Mouse (Mus musculus) ES-Bruce4 (cell line): Measurements from ENCODE around the gene Hap1. TPM values are rescaled to one million over a fixed set of nuclear protein-coding genes. Genes with fewer than 3 reads are reported as not detected.
A peak's percentile ranks its signal among the peaks of the same experiment; 100 is the strongest.

Source experiments
- H3K27ac ChIP-seq: 2 replicates; pipeline ENCODE4 v1.5.1; 2012; ENCODE audit warnings: low read length, inconsistent platforms; ENCODE audit not compliant: insufficient read depth
- H3K27me3 ChIP-seq: 2 replicates; pipeline ENCODE4 v1.6.1; 2012; ENCODE audit warnings: mild to moderate bottlenecking, low read length, inconsistent platforms; ENCODE audit not compliant: control insufficient read depth, poor library complexity, insufficient read depth, severe bottlenecking
- H3K36me3 ChIP-seq: 2 replicates; pipeline ENCODE4 v1.6.1; 2012; ENCODE audit warnings: inconsistent platforms, mild to moderate bottlenecking, low read length, moderate library complexity; ENCODE audit not compliant: control insufficient read depth, poor library complexity, insufficient read depth, severe bottlenecking
- H3K4me1 ChIP-seq: one replicate; pipeline ENCODE4 v1.8.1; 2011; ENCODE audit warnings: low read length; ENCODE audit not compliant: control insufficient read depth, insufficient read depth
- H3K4me3 ChIP-seq: 2 replicates; pipeline ENCODE4 v1.5.1; 2011; ENCODE audit warnings: low read depth, mild to moderate bottlenecking, low read length
- H3K9ac ChIP-seq: 2 replicates; pipeline ENCODE4 v1.6.1; 2012; ENCODE audit warnings: low read depth, mild to moderate bottlenecking, inconsistent platforms; ENCODE audit not compliant: poor library complexity, severe bottlenecking
- H3K9me3 ChIP-seq: replicated peaks from 2 replicates; pipeline ENCODE4 v1.6.1; 2012; ENCODE audit warnings: mild to moderate bottlenecking, low read length, inconsistent platforms; ENCODE audit not compliant: control insufficient read depth, poor library complexity, insufficient read depth, severe bottlenecking
- CTCF ChIP-seq: IDR thresholded peaks from one replicate; pipeline ENCODE4 v1.8.1; 2011; ENCODE audit warnings: low read depth, low read length
- EP300 ChIP-seq: IDR thresholded peaks from 2 replicates; pipeline ENCODE4 v1.6.1; 2011; ENCODE audit warnings: low read depth, low read length; ENCODE audit not compliant: insufficient read depth
- POLR2A ChIP-seq: IDR thresholded peaks from one replicate; pipeline ENCODE4 v1.8.1; 2011; ENCODE audit warnings: low read length; ENCODE audit not compliant: insufficient read depth
- polyA plus RNA-seq: library from polyadenylated mRNA; stranded (reverse); fragments of >200 nt; gene quantifications from 2 replicates; pipeline ENCODE4 v1.2.4, GENCODE M21; 2011; ENCODE audit warnings: low read depth; ENCODE audit not compliant: missing spikeins, insufficient read depth, insufficient read length

Hap1 gene
- polyA plus RNA-seq: 12.7 and 13.6 TPM in 2 replicates

DNA sequence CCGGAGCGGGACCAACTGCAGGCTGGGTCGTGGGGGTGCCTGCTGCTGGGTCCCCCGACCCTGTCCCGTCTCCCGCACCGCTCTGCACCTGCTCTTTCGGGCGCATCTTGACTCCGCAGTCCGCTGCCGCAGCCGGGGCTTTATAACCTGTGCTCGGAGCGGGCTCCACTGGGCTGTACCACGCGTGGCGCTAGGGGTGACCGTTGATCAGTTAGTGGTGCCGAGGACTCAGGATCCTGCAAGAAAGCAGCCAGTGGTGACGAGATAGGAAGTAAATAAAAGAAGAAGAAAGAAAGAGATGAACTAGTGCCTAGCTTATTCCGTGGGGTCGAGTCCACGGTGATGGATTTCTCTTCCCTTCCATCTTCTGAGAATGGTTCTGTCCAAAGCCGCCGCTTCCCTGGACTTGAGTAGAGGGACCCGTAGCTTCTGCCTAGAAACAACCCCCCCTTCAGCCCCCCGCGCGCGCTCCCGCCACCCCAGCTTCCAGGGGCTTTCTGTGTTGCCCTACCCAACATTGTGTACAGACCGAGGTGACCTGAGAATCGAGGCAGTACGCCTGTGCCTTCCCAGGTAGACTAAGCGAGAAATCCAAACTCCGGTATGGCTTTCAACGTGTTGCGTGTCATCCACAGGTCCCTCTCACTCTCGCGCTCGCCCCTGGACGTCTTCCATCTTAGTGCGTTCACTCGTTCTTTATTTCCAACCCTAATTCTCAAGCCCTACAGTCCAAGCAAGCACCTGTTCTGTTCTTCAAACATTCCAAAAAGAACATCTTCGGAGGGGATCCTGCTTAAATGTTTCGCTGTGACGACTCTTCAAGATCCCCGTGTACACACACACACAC is at the start of gene Hap1:
TSS of gene Hap1 (minus strand) at position 157 of the 847 bp plus-strand sequence.
- H3K4me1 ChIP-seq: peaks cover 6% of the 10 kb centered on the region
- TF ChIP-seq EP300: no peak
- peak; percentile 72 for TF ChIP-seq POLR2A
- no peaks in the 10 kb centered on the region for H3K27me3 ChIP-seq
- H3K4me3 ChIP-seq: peak within 1 kb of the TSS; percentile 93
- no peak within 1 kb of the TSS for H3K27ac ChIP-seq
- 0 out of 2 replicates have a peak, but pooled peaks cover 4% of the 10 kb centered on the region for H3K36me3 ChIP-seq
- peak within 1 kb of the TSS; percentile 65 for H3K9ac ChIP-seq
- H3K9me3 ChIP-seq: no peaks in the 10 kb centered on the region

GRCm38 (mm10) chr11:100404456-100405074 is 48.6 kb upstream of the Hap1 start:
- Histone ChIP-seq H3K4me1 (no peaks in the 10 kb centered on the region), H3K9me3 (no peaks in the 10 kb centered on the region)
- no peak for TF ChIP-seq CTCF
- no peak for TF ChIP-seq EP300
- TF ChIP-seq POLR2A: no peak

GRCm38 (mm10) chr11:100403445-100404134 is 47.7 kb upstream of the Hap1 start:
- no peak overlapping the region for H3K4me3 ChIP-seq
- no peaks in the 10 kb centered on the region for H3K27me3 ChIP-seq
- peaks cover under 1% of the 10 kb centered on the region for H3K4me1 ChIP-seq
- no peak overlapping the region for H3K9ac ChIP-seq
- TF ChIP-seq POLR2A (no peak), EP300 (no peak), CTCF (no peak)
- H3K27ac ChIP-seq: no peak overlapping the region
- no peaks in the 10 kb centered on the region for H3K36me3 ChIP-seq
- H3K9me3 ChIP-seq: no peaks in the 10 kb centered on the region

More at GRCm38 (mm10) chr11:100404456-100405074, 48.6 kb upstream of the Hap1 start:
- Histone ChIP-seq H3K9ac (no peak overlapping the region), H3K27ac (no peak overlapping the region), H3K36me3 (no peaks in the 10 kb centered on the region), H3K27me3 (no peaks in the 10 kb centered on the region), H3K4me3 (no peak overlapping the region)

GRCm38 (mm10) chr11:100402682-100403081 is 46.8 kb upstream of the Hap1 start:
- no peak overlapping the region for H3K27ac ChIP-seq
- H3K27me3 ChIP-seq: no peaks in the 10 kb centered on the region
- no peak overlapping the region for H3K4me3 ChIP-seq
- no peak overlapping the region for H3K9ac ChIP-seq
- no peaks in the 10 kb centered on the region for H3K36me3 ChIP-seq
- H3K4me1 ChIP-seq: peaks cover 3% of the 10 kb centered on the region
- no peaks in the 10 kb centered on the region for H3K9me3 ChIP-seq
- TF ChIP-seq EP300 (no peak), POLR2A (no peak), CTCF (no peak)

DNA sequence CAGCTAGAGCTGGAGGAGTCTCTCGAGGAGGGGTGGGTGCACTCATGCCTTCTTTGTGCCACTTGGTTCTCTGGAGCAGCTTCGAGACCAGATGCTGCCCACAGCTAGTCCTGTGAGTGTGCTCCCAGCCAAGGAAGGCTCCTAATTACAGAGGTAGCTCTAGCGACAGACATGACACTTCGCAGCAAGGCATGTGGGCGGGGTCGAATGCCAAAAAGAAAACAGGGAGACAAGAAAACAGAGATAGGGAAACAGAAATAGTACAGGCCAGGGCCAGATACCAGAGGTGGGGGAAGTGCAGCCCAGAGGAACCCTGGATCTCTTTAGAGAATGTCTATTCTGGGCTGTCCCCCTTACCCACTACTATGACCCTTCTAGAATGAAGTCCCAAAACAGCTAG is 46.3 kb upstream of the Hap1 start:
- no peak overlapping the region for H3K4me3 ChIP-seq
- TF ChIP-seq CTCF (no peak), POLR2A (no peak), EP300 (no peak)
- H3K36me3 ChIP-seq: no peaks in the 10 kb centered on the region
- no peak overlapping the region for H3K9ac ChIP-seq
- no peaks in the 10 kb centered on the region for H3K27me3 ChIP-seq
- no peaks in the 10 kb centered on the region for H3K9me3 ChIP-seq
- H3K4me1 ChIP-seq: peaks cover 3% of the 10 kb centered on the region
- H3K27ac ChIP-seq: no peak overlapping the region
